Mouse (Mus musculus) frontal cortex, adult 2 months (tissue): ENCODE data around the gene Sprr2a3. TPM values are rescaled to one million over a fixed set of nuclear protein-coding genes. Genes with fewer than 3 reads are reported as not detected.
"Not testable (repeated sequence)": the region's sequence is repeated elsewhere in the genome, so short reads cannot be mapped to it uniquely, and the experiment has no call there.

Source experiments
- DNase-seq, 2 experiments: peaks; one replicate each; pipeline ENCODE4 v3.0.0; 2022; ENCODE audit warnings: low spot score in 1 of 2; ENCODE audit errors: extremely low spot score in 1 of 2
- polyA plus RNA-seq: library from polyadenylated mRNA; depleted of rRNA; stranded (reverse); fragments of >200 nt; gene quantifications from 2 replicates; pipeline ENCODE4 v1.2.3, GENCODE M21; 2012; rRNA removed

Gene Sprr2a3
- 0.23 TPM in 1 of 2 replicates, not detected in the other for polyA plus RNA-seq

DNA sequence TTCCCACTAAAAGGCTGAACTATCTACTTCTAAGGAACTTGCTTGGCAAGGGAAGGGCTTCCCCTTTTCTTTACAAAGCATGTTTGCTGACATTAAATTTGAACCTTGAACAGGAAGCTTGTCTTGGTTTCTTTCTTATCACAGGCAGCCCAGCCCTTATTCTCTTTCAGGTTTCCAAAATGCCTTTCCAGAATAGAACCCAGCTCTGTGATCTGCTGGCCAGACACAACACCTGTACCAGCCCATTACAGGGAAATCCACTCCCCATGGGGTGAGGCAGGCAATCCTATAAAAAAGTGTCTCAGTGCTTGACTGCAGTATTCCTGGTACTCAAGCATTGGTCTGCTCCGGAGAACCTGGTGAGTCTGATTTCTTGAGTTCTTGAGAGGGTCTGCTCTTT lies at the start of gene Sprr2a3:
Sprr2a3 (plus strand) TSS at position 317 of the 400 bp plus-strand sequence.
- DNase-seq = not testable (repeated sequence)

DNA sequence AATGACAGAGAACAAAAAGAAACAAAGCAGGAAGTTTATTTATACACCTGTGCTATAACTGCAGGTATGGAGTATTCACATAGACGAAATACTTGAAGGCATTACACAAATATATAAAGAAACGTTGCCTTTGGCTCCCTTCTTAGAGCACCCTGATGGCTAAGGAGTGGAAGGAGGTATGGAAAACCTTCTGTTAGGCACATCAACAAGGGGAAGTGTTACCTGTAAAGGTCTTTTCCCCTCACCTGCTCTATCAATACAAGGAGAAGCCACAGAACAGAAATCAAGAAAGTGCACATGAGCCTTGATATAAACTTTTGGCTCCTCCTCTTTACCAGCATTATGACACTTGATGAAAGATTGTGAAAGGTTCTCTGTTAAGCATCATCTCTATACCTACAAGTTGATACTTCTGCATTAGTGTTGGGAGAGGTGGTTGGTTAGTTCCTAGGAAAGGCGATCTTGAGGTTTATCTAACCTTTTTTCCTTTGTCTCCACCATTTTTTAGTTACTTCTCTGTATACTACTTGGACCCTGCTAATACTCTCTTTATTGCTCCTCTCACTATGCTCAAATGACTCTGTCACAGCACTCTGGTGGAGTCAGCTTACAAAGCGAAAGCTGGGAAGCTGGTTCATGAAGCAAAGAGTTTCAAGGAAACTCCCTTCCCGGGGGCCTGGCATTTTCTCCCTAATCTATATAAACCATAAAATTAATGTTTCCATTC lies 48.6 kb upstream of the Sprr2a3 start:
- DNase-seq = not testable (repeated sequence)

DNA sequence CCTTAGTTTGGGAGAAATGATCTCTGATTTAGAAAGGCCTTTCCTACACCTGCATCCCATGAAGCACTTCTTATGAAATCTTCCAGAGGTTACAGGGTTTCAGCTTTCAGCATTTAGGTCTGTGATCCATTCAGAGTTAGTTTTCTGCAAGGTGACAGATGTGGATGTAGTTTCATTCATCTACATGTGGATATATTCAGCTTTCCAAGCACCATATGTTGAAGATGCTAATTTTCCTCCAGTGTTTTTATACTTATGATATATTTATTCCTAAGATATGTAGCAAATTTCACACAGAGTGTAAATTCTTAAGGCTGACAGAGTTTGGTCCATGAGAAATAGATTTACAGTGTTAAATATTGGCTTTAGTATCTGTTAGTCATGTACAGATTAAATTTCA lies 46.5 kb upstream of the Sprr2a3 start:
- not testable (repeated sequence) for DNase-seq

DNA sequence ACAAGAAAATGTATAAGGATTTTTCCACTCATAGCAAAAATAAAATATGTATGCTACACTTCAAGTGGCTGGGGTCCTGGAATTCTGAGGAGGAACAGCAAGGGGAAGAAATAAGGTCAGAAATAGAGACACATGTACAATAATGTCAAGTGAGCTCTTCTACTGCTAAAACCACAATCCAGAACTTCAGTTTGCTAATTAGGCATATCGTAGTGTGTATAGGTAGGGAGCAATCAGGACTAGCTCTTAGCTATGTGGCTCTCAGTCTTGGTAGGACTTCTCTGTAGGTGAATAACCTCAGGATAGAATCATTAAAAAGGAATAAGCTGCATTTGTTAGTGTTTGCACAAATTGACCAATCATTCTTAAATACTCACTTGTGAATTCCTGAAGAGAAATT lies 46.0 kb upstream of the Sprr2a3 start:
- not testable (repeated sequence) for DNase-seq

DNA sequence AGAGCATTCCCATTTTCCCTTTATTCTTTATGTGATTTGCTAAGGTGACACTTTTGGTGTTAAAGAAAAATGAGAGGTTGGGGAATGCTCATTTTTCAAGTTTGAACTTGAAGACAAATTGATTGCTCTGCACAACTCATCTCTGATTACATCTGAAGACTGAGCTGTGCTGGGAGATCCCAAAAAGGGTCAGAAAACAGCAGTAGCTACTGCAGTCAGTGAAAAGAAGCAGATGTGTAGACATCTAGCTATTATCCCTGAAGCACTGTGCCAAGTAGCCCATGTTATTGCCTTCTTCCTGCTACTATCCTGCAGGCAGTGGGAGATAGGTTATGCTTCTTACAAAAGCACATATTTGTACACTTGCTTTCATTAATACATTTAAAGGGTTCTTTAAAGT lies 40.4 kb upstream of the Sprr2a3 start:
- DNase-seq = not testable (repeated sequence)

DNA sequence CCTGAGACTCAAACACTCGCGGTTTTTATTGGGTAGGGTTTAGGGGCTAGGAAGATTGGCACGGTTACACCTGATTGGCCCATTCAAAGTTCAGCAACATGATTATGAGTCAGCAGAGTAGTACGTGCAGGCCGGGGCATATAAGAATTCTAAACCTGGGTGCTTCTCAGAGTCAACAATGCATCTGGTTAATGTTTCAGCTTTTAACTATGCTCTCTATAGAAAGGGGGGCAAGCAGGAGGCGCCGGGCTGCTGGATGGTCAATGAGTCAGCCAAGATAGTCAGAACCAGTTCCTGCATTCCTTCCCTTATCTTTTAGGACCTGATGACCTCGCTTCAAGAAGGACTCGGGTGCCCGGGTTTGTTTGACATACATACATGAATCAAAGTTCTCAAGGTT lies 39.0 kb upstream of the Sprr2a3 start:
- not testable (repeated sequence) for DNase-seq

DNA sequence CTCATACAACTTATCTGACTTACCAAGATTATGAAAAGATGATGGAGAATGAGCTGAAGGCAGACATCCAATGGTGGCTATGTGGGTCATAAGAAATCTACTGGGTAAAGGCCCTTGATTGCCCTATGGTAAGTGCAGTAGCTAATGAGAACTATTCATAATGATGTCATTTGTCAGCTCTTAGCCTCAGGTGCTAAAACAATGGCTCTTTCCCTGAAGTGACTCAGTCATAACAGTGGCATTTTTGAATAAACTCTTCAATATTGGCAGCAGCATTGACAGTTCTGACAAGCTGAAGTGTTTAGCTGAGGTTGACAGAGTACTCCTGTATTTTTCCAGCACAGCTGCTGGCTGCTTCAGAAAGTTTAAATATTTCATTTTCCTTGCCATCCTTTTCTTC lies 36.7 kb upstream of the Sprr2a3 start:
- DNase-seq = not testable (repeated sequence)

DNA sequence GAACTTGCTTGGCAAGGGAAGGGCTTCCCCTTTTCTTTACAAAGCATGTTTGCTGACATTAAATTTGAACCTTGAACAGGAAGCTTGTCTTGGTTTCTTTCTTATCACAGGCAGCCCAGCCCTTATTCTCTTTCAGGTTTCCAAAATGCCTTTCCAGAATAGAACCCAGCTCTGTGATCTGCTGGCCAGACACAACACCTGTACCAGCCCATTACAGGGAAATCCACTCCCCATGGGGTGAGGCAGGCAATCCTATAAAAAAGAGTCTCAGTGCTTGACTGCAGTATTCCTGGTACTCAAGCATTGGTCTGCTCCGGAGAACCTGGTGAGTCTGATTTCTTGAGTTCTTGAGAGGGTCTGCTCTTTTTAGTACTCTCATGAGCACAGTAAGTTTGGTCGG lies 34.8 kb upstream of the Sprr2a3 start:
- not testable (repeated sequence) for DNase-seq

DNA sequence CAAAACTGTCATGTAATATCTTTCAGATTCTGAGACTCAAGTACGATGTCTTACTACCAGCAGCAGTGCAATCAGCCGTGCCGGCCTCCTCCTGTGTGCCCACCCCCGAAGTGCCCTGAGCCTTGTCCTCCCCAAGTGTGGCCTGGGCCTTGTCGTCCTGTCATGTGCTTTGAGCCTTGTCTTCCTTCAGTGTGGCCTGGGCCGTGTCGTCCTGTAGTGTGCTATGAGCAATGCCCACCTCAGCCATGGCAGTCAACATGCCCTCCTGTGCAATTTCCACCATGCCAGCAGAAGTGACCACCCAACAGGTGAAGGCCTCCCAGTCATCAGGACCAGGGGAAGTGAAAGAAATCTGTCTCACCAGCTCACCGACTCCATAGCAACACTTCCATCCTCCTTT lies 31.4 kb upstream of the Sprr2a3 start:
- DNase-seq = not testable (repeated sequence)

DNA sequence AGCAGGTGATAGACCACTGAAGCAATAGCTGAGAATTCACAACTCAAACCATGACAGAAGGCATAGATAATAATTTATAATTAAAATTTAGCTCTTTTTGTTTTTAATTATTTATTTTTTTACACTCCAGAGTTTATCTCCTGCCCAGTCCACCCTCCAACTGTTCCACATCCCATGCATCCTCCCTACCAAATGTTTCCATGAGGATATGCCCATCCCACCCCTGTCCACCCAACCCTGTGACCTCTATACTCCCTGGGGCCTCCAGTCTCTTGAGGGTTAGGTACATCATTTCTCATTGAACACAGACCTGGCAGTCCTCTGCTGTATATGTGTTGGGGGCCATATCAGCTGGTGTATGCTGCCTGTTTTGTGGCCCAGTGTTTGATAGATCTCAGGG lies 26.7 kb upstream of the Sprr2a3 start:
- not testable (repeated sequence) for DNase-seq

DNA sequence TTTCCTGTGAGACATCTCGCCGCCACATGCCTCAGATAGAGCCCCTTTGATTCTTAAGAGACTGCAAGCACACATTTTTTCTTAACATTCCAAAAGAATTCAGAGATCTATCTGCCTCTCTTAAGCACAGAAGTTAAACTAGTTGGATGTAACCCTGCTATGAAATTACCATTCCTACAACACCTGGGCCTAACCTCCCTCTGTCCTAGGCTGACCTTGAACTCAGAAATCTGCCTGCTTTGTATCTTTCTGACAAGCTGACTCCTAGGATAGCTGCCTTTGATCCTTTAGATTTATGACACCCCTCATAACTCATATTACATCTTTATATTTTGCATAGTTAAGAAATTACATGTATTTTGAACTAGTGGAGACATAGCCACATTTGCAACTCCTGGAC lies 21.8 kb upstream of the Sprr2a3 start:
- not testable (repeated sequence) for DNase-seq

DNA sequence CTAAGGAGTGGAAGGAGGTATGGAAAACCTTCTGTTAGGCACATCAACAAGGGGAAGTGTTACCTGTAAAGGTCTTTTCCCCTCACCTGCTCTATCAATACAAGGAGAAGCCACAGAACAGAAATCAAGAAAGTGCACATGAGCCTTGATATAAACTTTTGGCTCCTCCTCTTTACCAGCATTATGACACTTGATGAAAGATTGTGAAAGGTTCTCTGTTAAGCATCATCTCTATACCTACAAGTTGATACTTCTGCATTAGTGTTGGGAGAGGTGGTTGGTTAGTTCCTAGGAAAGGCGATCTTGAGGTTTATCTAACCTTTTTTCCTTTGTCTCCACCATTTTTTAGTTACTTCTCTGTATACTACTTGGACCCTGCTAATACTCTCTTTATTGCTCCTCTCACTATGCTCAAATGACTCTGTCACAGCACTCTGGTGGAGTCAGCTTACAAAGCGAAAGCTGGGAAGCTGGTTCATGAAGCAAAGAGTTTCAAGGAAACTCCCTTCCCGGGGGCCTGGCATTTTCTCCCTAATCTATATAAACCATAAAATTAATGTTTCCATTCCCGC lies 13.7 kb upstream of the Sprr2a3 start:
- DNase-seq = not testable (repeated sequence)

DNA sequence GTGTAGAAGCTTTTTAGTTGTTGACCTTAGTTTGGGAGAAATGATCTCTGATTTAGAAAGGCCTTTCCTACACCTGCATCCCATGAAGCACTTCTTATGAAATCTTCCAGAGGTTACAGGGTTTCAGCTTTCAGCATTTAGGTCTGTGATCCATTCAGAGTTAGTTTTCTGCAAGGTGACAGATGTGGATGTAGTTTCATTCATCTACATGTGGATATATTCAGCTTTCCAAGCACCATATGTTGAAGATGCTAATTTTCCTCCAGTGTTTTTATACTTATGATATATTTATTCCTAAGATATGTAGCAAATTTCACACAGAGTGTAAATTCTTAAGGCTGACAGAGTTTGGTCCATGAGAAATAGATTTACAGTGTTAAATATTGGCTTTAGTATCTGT lies 11.7 kb upstream of the Sprr2a3 start:
- DNase-seq = not testable (repeated sequence)

DNA sequence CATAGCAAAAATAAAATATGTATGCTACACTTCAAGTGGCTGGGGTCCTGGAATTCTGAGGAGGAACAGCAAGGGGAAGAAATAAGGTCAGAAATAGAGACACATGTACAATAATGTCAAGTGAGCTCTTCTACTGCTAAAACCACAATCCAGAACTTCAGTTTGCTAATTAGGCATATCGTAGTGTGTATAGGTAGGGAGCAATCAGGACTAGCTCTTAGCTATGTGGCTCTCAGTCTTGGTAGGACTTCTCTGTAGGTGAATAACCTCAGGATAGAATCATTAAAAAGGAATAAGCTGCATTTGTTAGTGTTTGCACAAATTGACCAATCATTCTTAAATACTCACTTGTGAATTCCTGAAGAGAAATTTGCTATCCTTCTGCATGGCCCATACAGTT lies 11.2 kb upstream of the Sprr2a3 start:
- DNase-seq = not testable (repeated sequence)

DNA sequence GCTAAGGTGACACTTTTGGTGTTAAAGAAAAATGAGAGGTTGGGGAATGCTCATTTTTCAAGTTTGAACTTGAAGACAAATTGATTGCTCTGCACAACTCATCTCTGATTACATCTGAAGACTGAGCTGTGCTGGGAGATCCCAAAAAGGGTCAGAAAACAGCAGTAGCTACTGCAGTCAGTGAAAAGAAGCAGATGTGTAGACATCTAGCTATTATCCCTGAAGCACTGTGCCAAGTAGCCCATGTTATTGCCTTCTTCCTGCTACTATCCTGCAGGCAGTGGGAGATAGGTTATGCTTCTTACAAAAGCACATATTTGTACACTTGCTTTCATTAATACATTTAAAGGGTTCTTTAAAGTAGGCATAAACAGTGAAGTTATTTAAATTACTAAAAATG lies 5.6 kb upstream of the Sprr2a3 start:
- not testable (repeated sequence) for DNase-seq

DNA sequence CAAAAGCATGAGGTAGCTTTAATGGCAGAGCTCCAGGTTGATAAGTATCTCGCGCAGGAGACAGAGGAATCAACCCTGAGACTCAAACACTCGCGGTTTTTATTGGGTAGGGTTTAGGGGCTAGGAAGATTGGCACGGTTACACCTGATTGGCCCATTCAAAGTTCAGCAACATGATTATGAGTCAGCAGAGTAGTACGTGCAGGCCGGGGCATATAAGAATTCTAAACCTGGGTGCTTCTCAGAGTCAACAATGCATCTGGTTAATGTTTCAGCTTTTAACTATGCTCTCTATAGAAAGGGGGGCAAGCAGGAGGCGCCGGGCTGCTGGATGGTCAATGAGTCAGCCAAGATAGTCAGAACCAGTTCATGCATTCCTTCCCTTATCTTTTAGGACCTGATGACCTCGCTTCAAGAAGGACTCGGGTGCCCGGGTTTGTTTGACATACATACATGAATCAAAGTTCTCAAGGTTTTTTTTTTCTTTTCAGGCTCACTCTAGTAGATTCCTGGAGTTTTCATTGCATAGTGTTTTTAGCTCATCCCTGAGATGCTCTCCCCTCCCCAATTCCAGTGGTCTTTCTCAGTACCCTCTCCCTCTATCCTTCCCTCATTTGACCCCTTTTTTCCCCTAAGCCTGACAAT lies 4.1 kb upstream of the Sprr2a3 start:
- DNase-seq = not testable (repeated sequence)

DNA sequence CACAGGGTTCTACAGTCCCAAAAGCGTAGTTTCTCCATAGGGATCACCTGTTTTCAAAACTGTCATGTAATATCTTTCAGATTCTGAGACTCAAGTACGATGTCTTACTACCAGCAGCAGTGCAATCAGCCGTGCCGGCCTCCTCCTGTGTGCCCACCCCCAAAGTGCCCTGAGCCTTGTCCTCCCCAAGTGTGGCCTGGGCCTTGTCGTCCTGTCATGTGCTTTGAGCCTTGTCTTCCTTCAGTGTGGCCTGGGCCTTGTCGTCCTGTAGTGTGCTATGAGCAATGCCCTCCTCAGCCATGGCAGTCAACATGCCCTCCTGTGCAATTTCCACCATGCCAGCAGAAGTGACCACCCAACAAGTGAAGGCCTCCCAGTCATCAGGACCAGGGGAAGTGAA lies 3.3 kb downstream of the Sprr2a3 start:
- not testable (repeated sequence) for DNase-seq

DNA sequence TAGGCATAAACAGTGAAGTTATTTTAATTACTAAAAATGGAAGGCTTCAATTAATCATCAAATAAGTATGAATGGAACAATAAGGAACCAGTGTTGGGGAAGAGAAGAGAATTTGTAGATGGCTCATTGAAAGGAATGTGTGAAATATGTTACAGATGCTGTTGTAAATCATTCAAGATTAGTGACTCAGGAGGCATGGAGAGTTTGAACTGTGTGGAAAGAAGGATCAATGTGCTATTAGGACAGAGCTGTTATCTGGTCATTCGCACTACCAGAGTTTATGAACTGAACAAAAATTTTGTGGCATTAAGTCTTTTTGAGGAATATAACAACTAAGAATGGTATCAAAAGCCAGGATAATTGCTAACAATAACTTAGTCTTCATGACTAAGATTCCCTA lies 22.2 kb downstream of the Sprr2a3 start:
- DNase-seq = no peak

DNA sequence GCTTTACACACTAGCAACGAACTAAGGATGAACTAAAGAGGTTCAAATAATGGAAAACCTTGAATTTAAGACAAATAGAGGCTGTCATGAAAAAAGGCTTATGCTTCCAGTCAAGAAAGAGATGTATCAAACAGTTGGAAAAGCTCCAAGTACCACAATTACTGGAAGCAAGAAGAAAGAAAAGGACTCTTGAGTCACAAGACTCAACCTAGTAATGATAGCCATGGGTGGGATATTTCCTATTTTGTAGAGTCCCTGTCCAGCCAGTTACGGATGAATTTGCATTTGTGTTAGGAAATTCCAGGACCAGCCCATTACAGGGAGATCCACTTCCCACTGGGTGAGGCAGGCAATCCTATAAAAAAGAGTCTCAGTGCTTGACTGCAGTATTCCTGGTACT lies 31.1 kb downstream of the Sprr2a3 start, which contains the start of gene Sprr2b:
Sprr2b (plus strand) TSS at position 301 of the 400 bp plus-strand sequence.
- DNase-seq = no peak

DNA sequence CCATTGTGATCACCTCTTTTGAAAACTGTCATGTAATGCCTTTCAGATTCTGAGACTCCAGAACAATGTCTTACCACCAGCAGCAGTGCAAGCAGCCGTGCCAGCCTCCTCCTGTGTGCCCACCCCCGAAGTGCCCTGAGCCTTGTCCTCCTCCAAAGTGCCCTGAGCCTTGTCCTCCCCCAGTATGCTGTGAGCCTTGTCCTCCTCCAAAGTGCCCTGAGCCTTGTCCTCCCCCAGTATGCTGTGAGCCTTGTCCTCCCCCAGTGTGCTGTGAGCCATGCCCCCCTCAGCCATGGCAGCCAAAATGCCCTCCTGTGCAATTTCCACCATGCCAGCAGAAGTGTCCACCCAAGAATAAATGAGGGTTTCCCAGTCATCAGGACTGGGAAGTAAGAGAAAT lies 32.2 kb downstream of the Sprr2a3 start:
- no peak for DNase-seq

DNA sequence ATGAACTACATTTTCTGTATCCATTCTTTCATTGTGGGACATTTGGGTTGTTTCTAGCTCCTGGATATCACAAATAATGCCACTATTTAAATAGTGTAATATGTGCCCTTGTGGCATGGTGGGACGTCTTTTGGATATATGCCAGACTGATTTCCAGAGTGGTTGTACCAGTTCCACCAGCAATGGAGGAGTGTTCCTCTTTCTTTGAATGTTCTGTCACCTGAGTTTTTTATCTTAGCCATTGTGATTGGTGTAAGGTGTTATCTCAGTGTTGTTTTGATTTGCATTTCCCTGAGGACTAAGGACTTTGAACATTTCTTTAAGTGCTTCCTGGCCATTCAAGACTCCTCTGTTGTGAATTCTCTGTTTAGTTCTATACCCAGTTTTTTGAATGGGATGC lies 51.1 kb downstream of the Sprr2a3 start:
- DNase-seq = no peak

DNA sequence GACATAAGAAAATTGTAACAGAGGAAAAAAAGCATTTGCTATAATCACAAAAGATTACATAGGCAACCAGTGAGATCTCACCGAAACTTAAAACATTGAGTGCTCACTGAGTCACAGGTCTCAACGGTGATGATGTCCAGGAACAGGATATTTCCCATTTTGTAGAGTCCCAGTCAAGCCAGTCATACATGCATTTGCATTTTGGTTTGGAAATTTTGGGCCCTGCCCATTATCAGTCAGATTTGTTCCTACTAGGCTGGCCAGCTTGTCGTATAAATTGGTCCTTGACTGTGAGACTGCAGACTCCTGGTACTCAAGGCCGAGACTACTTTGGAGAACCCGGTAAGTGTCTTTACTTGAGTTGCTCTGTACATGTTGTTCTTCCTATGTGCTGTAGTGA lies 53.6 kb downstream of the Sprr2a3 start, which contains the start of gene Sprr2d:
Sprr2d (plus strand) TSS at position 301 of the 400 bp plus-strand sequence.
- no peak for DNase-seq
